Mouse (Mus musculus) adrenal gland, postnatal 36 days (tissue): Measurements from ENCODE around the gene Speer4f2. TPM values are rescaled to one million over a fixed set of nuclear protein-coding genes. Genes with fewer than 3 reads are reported as not detected.
"Not testable (repeated sequence)": the region's sequence is repeated elsewhere in the genome, so short reads cannot be mapped to it uniquely, and the experiment has no call there.

Experiments
- DNase-seq, 2 experiments: peaks; one replicate each; pipeline ENCODE4 v3.0.0; 2021; ENCODE audit warnings: mixed read lengths in 1 of 2
- long read RNA-seq, 2 experiments: library from polyadenylated mRNA; stranded (forward); transcript quantifications; one replicate each; pipeline ENCODE4 v2.0.0; 2021; ENCODE audit warnings: borderline sequencing depth in 2 of 2
- total RNA-seq, 2 experiments: library from RNA; stranded (reverse); gene quantifications; 2 replicates each; pipeline ENCODE4 v1.2.3; 2021

The Speer4f2 gene
- total RNA-seq: not detected
- long read RNA-seq, experiment 1: 0 reads
- long read RNA-seq, experiment 2: 0 reads

GRCm38 (mm10) chr5:17372880-17373279, at the start of gene Speer4f2:
Speer4f2 (plus strand) TSS chr5:17373180.
- not testable (repeated sequence) for DNase-seq

GRCm38 (mm10) chr5:17328946-17329566, 43.9 kb upstream of the Speer4f2 start:
- no peak for DNase-seq

GRCm38 (mm10) chr5:17334836-17335235, 38.1 kb upstream of the Speer4f2 start:
- DNase-seq: no peak

GRCm38 (mm10) chr5:17345741-17346140, 27.2 kb upstream of the Speer4f2 start:
- not testable (repeated sequence) for DNase-seq

- no peak for DNase-seq
Observed at GRCm38 (mm10) chr5:17359394-17359999, 13.5 kb upstream of the Speer4f2 start.

GRCm38 (mm10) chr5:17389926-17390325, 16.9 kb downstream of the Speer4f2 start:
- peak in 1 of 2 experiments; percentile 5 for DNase-seq

GRCm38 (mm10) chr5:17391207-17391606, 18.2 kb downstream of the Speer4f2 start:
- no peak for DNase-seq

- no peak for DNase-seq
Observed at GRCm38 (mm10) chr5:17400571-17400970, 27.6 kb downstream of the Speer4f2 start.

GRCm38 (mm10) chr5:17401206-17402077, 28.5 kb downstream of the Speer4f2 start:
- DNase-seq: no peak

GRCm38 (mm10) chr5:17402330-17403125, 29.5 kb downstream of the Speer4f2 start:
- DNase-seq: no peak

- DNase-seq: no peak
Observed at GRCm38 (mm10) chr5:17403584-17403983, 30.6 kb downstream of the Speer4f2 start.

- DNase-seq: no peak
Observed at GRCm38 (mm10) chr5:17408924-17409660, 36.1 kb downstream of the Speer4f2 start.

GRCm38 (mm10) chr5:17417201-17417600, 44.2 kb downstream of the Speer4f2 start:
- peak; percentile 9 to 10 for DNase-seq

GRCm38 (mm10) chr5:17419215-17419820, 46.3 kb downstream of the Speer4f2 start:
- DNase-seq: peak in 1 of 2 experiments; percentile 4

- no peak for DNase-seq
Observed at GRCm38 (mm10) chr5:17419921-17420320, 46.9 kb downstream of the Speer4f2 start.

GRCm38 (mm10) chr5:17422225-17422624, 49.2 kb downstream of the Speer4f2 start:
- no peak for DNase-seq

GRCm38 (mm10) chr5:17426930-17427329, 54.0 kb downstream of the Speer4f2 start:
- no peak for DNase-seq
